Mouse (Mus musculus) heart, adult 18-20 months (tissue): Measurements from ENCODE around the gene Il1r2. TPM values are rescaled to one million over a fixed set of nuclear protein-coding genes. Genes with fewer than 3 reads are reported as not detected.

Experiments
- DNase-seq, 2 experiments: peaks; one replicate each; pipeline ENCODE4 v3.0.0; 2021 to 2022; ENCODE audit warnings: mixed read lengths in 1 of 2
- long read RNA-seq, 2 experiments: library from polyadenylated mRNA; stranded (forward); transcript quantifications; one replicate each; pipeline ENCODE4 v2.0.0; 2021
- total RNA-seq, 2 experiments: library from RNA; stranded (reverse); gene quantifications; 2 replicates each; pipeline ENCODE4 v1.2.3; 2021

Il1r2 gene
- total RNA-seq, result not detected
- long read RNA-seq, experiment 1, partial matches to known transcripts, result 0 of 1 reads
- long read RNA-seq, experiment 1, other reads (novel, unspliced or antisense), result 0 of 1 reads
- long read RNA-seq, experiment 2, result 0 reads

DNA sequence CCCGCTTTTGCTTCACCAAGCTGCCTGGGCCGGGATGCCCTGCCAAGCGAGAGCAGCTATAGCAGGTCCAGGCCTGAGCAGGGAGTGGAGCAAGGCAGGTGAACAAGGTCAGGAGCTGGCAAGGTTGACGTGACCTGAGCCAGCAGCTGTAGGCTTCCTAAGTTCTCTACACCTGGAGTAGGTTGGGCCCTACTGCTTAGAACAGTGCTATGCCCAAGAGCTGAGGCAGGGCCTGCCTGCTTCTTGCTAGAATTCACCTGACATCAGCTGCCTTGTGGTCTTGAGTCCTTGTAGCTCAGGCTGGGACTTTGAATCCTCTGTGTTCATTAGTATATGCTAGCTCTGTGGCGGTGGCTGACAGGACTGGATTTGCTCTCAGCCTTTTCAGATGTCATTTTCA, at the start of gene Il1r2:
Gene Il1r2, plus strand, starts transcription at position 301 of the 400 bp plus-strand sequence.
- no peak for DNase-seq

DNA sequence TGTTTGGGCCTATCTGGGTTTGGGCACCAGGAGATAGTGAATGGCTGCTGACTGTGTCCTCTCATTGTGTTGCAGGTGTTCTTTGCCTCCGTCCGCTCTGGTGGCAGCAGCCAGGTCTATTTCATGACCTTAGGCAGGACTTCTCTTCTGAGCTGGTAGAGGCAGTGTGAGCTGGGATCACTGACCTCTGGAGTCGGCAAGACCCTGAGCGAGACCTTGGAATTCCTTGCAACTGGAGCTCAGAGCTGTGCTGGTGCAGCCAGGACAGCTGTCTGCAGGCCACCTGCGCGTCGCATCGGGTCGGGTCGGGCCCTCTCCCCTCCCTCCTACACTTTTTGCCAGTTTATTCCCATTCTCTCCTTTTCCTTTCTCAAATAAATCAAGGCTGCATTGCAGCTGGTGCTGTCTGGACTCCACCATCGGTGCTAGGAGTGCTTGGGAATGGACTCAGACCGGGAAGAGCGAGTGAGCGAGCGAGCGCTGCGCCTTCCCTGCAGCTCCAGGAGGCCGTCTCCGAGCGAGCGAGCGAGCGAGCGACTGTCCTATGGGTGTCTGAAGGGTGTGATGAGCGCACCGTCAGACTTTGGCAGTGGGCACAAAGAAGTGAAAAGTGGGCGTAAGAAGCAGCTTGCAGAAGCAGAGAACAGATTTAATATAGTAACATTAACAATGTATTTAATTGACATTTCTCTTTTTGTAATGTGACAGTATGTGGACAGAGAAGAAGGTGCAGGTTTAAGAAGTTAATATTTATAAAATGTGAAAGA, 49.1 kb upstream of the Il1r2 start:
- no peak for DNase-seq

DNA sequence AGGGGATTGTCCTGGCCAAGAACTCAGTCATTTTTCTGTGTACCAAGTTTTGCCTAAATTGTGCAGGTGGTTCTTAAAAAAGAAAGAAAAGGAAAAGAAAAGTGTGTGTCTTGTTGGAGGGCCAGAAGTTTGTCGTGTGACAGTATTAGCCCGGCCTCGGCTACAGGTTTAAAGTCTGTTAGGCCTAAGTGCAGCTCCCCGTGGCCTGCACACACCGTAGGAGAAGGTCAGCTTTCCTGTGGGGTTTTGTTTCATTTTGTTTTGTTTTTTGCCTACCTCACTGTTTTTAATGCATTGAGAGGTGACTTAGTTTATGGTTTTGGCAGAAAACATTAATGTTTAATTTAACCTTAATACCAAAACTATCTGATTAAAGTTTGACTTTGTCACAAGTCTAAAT, 48.5 kb upstream of the Il1r2 start:
- DNase-seq, result no peak

DNA sequence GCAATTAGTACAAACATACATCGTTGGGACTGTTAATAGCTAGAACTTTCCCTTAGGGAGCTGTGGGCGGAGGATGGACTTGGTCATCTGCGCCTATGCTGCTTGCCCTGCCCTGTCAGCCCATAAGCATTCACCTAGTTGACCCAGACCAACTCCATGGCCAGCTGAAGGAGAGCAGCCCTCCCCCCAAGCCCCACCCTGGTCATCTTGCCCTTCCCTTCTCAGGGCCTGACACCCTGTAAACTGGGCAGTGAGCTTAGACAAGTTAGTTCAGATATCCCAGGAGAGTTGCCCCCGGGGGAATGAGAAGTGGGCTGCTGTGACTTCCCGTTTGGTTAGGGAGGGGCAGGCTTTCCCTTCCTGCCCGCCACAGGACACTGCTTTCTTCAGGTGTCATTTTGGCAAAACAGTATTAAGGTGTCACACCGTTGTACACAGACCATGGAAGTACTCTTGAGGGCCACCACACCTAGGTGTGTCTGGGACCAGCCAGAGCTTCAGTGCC, 46.7 kb upstream of the Il1r2 start:
- DNase-seq, result no peak

DNA sequence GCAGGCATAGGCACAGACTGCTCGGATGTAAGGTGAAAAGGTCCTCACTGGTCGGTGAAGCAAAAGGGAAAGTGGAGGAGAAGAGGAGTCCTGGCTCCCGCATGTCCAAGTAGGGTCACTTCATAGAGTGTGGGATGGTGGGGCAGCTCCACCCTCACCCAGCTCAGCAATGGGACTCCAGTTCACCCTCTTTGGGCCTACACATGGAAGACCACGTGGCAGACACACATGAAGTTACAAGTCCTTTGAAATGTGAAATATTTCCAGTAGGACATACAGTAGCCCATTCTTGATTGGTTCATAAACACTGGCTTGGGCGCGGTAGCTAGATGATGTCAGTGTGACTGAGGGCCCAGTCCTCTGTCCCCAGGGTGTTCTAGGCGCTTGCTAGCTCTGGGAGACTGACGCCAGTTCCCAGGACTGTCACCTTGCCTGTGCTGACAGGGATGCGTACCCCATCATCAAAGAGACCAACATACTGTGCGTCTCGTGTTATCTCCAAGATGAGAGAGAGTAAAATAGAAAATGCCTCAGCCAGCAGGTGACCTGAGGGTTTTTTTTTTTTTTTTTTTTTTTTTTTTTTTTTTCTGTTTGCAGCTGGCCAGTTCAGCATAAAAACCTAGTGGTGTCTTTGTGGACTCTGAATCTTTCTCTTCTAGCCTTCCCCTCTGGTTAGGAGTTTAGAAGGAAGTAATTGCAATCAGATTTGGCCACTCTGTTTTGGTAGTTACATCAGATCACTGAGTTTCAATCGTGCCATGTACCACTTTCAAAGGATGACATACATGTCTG, 45.5 kb upstream of the Il1r2 start:
- no peak for DNase-seq

DNA sequence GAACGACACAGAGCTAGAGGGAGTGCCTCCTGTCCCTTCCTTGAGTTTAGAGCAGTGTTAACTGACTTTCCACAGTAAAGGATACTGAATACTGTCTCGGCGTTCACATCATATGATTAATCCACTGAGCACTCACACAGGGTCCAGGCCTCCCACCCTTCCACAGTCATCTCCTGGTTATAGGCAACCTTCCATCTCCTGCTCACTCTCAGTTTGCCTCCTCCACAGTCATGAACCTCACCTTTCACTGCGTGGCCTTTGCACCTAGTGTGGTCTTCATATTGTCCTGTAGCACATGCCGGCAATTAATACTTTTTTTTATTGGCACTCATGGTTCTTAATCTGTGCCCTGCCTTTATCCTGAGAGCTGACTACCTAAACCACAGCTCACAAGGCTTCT, 44.3 kb upstream of the Il1r2 start:
- no peak for DNase-seq

DNA sequence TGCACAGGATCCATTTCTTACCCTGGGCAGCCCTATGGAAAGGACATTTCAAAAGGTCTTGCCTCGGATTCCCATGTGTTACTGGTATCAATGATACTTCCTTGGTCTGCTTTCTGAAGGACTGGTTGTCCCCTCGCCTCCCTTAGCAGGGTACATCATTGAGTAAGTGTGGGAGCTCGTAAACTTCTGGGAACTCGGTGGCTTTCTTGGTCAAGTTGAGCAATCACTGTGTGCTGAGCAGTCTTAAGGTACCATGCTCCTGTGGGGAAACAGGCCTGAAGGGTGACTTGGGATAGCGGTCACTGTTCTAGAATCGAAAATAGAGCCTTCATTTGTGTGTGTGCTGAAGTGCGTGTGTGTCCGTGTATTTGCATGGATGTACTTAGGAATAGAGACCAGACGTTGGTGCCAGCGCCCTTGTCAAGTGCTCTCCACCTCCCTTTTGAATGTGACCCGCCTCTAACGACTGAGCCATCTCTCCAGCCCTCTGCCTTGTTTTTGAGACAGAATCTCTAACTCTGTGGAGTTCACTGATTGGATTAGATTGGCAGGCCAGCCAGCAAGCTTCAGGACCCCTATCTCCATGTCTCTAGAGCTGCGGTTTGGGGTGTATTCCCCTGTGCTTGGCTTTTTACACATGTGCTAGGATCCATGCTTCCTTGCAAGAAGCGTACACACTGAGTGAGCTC, 43.4 kb upstream of the Il1r2 start:
- DNase-seq, result no peak

DNA sequence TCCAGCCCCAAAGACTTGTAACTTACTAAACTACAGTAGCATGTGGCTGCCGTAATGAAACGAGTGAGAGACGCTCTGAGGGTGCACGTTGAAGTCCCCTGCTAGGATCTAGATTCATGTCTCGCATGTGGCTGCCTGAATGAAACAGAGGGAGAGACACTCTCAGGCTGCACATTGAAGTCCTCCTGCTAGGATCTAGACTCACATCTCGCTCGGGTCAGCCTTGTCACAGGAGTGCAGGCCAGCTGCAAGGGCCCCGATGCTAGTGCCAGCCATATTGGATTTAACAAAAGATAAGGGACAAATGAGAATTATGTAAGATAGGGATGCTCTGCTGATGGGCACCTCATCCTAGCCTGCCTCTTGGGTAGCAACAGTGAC, 42.9 kb upstream of the Il1r2 start:
- no peak for DNase-seq

DNA sequence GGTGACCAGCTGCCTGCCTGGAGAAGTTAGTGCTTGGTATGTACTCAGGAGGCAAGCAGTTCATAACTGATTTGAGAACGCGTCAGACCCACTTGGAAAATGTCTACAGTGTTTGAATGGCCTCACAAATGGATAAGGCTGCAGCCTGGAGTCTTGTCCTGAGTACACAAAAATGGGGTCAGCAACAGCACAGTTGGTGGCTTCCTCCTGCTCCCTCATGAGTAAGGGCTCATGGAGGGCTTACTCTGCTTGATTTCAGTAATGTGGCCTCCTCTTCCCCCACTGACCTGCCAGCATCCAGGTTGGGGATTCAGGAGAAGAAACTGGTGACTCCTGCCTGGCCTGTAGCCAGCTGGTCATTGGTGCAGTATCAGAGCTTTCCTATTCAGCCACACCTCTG, 42.3 kb upstream of the Il1r2 start:
- DNase-seq, result no peak

DNA sequence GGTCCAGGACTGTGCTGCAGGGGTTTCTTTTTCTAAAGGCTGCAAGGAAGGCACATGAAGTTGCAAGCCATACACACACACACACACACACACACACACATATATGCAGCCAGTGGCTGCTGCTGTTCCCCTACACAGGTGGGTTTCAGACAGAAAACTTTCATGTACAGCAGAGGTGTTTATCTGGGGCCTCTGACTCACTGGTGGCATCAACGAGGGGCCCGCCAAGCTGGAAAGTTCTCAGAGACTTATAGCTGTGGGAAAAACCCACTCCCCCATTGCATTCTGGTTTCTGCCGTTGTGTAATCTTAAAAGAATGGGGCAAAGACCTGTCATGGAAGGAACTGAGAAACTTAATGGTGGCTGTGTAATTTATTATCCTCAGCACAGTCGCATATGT, 40.6 kb upstream of the Il1r2 start:
- DNase-seq, result no peak

DNA sequence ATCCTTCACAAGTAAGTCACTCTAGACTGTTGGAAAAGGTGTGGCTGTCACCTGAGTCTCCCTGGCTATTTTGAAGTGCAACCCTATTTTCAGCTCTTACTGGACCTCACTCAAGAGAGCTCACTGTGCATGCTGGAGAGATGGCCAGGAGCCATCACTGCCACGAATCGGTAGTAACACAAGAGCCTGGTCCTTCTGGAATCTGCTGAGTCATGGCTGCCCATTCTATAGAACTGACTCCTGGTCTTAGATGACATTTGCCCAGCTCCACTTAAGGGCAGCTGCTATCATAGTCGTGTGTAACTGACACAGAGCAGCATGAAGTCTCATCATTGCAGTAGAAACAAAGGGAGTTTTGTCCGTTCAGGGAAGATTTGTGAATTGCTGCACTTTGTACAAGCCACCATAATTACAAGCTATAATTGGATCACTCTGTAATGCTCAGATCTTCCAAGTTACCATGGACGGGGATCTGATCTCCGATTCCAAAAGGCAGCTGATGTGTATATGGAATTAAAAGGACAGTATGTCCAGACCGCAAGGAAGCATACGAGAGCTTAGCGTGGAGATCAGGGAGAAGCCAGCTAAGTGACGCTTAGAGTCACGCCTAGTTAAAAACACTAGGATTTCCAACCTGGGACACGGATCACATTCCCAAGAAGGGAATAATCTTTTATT, 40.0 kb upstream of the Il1r2 start:
- peak; percentile 57 to 70 for DNase-seq

DNA sequence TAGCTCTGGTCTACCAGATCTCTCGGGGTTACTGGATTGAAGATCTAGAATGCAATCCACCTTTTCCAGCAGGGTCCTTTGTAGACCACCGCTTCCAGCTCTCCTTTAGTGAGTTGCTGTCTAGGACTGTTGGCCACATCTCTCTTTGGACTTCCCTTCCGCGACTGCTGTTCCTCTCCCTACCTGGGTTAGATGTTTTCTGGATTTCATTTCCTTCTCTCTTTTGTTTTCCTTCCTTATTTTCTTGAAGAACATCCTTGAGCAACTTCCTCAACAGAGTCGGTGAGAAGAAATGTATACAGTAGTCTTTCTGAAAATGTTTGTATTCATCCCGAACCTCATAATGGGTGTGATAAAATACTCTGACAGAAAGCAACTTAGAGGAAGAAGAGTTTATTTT, 36.0 kb upstream of the Il1r2 start:
- DNase-seq, result no peak

DNA sequence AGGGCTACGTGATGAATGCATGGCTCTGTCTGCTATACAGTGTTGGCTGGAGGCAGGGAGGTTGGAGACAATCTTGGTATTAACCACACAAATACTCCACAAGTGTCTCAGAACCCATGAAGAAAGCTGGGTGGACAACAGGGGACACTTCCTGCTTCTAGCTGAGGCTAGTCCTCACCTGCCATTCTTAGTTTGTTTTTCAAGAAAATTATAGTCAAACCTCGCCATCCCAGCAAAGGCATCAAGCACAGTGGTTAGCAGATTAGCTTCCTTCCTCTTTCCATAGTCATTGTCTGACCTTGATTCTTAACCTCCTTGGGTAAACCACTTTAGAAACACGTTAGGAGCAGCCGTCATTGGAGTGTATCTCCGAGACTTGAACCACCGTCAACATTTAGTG, 28.2 kb upstream of the Il1r2 start:
- DNase-seq, result no peak

DNA sequence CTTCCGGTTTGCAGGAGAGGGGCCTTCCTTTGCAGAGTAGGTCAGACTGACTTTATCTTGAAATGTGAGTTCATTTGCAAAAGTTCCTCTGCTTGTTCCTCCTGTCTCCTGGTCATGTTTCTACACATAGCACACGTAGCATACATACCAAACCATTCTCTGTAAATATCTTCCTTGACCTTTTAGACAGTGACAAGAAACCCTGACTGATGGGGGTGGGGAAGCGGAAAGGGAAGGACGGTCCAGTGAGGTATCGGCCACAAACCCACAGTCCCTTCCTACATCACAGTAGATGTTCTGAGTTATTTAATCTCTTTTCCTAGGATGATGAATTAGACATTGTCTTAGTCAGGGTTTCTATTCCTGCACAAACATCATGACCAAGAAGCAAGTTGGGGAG, 27.3 kb upstream of the Il1r2 start:
- no peak for DNase-seq

DNA sequence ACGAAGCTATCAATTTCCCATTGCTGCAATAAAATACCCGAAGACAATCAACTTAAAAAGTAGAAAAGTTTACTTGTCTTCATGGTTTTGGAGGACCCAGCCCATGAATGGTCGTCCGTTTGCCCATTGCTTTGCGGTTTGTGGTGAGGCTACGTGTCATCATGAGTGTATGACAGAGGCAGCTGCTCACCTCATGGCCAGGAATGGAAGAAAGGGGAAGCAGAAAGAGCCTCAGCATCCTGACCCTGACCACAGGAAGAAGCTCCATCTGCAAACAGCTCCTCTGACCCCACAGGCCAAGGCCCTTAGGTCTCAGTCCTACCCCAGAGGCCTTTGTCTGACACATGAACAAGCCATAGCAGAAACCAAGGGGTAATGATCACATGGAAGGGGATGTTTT, 22.7 kb upstream of the Il1r2 start:
- DNase-seq, result no peak

DNA sequence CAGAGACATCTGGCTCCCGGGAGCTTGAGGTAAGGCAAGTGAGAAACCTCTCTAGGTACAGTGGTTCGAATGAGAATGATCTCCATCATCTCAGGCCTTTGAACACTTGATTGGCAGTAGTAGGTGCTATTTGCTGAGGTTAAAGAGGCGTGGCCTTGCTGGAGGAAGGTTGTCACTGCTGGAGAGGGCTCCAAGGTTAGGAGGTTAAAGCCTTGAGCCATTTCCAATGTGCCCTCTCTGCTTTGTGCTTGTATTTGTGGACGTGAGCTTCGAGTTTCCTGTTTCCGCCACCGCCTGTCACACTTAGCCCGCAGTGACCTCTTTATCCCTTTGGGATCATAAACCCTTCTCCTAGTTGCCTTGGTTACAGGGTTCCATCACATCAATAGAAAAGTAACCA, 21.7 kb upstream of the Il1r2 start:
- no peak for DNase-seq

DNA sequence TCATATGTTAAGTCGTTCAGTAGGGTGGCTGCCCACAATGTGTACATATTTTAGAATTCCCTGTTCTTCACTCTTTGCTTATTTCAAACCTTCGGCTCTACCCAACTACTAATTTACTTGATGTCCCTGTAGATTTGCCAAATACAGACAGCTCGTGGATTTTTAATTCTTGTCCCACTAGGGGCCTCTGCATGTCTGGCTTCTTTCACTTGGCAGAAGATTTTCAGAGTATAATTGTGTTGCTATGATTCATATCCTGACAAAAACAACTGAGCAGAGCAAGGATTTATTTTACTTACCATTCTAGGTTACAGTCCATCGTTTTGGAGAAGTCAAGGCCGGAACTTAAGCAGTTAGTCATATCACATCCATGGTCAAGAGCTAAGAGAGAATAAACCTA, 20.8 kb upstream of the Il1r2 start:
- no peak for DNase-seq

DNA sequence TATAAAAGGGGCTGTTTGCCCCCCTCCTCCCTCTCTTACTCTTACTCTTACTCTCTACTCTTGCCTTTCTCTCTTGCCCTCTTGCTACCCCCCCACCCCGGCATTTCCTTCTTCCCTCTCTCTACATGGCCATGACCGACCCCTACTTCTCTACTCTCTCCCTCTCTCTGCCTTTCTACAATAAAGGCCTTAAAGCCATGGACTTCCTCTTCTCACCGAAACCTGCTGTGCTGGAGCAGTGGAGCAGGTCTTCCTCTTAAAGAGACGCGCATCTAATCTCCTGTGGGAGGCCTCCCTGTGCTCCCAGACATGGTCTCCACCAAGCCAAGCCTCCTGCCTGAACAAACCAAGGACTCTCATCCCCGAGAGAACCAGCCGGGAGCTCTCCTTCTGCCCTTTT, 18.8 kb upstream of the Il1r2 start:
- DNase-seq, result no peak

DNA sequence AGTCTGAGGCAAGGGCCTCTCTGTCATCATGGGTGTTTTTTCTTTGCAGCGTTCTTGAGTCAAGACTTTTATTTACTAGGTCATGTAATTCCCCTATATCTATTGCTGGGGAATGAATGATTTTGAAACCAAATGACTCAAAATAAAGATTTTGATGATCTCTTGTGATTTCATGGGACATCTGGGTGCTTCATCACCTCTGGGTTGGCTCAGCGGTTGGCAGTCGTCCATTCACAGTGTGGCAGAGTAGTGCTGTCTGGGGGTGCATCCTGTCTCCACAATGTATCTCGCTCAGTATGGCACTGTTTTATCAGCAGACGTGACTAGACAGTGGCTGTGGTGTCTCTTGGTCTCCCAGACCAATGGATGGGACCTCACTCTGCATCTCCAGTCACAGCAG, 17.9 kb upstream of the Il1r2 start:
- no peak for DNase-seq

DNA sequence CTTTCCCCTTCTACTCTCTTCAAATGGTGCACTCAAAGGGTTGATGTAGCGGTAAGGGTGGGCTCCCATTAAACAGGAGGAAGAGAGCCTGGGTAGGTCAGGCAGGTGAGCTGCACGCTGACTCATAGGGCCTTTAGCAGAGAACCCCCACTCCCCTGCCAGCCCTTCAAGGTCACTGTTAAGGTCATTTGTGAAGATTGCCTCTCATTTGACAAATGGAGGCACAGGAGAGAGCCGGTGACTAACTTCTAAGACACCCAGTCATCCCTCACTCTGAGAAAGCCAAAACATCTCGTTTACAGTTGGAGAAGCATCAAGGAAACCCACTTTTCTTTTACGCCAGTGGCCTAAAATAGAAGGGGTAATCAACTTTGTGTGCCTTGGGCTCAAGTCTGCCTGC, 16.5 kb upstream of the Il1r2 start:
- DNase-seq, result no peak

DNA sequence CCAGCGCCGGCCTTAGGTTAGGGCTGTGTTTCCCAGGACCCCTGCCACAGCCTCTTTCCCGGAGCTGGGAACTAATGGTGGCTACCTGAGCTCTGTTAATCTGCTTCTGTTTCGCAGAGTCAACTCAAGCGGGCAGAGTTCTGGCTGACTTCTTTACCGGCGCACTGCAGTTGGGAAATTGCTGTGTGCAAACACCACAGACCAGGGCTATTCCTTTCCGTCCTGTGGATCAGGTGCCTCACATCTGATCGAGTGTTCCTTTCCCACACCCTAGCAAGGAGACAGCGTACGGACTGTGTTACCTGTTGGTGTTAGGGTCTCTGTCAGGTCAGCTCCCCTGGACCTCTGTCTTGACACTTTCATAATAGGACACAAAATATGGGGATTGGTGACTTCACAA, 15.9 kb upstream of the Il1r2 start:
- DNase-seq, result no peak

DNA sequence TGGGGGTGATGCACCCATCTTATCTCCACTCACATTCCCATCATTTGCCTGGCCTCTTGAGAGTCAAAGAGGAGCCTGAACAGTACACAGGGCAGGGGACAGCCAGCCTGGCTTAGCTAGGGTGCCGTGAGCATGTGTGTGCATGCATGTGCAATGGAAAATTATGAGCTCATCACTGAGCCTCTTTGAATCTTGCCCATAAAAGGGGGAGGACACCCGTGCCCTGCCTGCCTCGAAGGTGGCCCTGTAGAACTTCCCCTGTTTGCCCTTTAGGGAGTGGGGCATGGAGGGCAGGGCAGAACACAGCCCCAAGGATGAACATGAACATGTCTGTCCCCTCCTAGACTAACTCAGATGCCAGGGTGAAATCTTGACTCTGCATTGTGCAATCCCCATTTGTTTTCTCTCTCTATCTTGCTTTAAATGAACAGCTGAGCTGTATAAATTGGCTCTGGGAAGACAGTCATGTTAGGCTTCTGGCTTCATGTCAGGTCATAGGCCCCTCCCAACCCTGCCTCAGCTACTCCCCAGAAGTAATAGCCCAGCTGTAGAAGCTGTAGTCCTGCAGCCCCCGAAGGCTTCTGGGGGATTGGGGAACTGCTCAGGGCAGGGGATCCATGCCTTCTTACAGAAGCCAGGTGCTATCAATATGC, 14.6 kb upstream of the Il1r2 start:
- DNase-seq, result peak; percentile 49 to 65
